Comparison of ENCODE assay signal across 14 mouse cellular contexts in genomic region chr4:130805746-130806145, GRCm38 (mm10). TPM values are rescaled to one million over a fixed set of nuclear protein-coding genes. Genes with fewer than 3 reads are reported as not detected.
A peak's percentile ranks its signal among the peaks of the same experiment; 100 is the strongest.
DNase-seq lines count a peak whose midpoint lies in the region; ATAC-seq and TF ChIP-seq lines count a peak whose summit lies in the region.
"Had no signal": no experiment of that assay in that cellular context is flagged by ENCODE, and none has a peak within 500 bp of the region (broad histone marks: within the 10 kb centered on the region; RNA-seq: fewer than 3 reads in every experiment).

No protein-coding gene starts in this region.

- H3K27me3 ChIP-seq in forebrain, embryonic 14.5 days (replicated peaks; ENCODE audit: control insufficient read depth, insufficient read depth, low read length): no peaks in the 10 kb centered on the region
- no peaks in the 10 kb centered on the region for H3K27me3 ChIP-seq in hindbrain, embryonic 13.5 days
- no peaks in the 10 kb centered on the region for H3K27me3 ChIP-seq in midbrain, embryonic 16.5 days (ENCODE audit: control insufficient read depth, insufficient read depth, low read depth, low read length)

- TF ChIP-seq CTCF in gastrocnemius, adult 2 months (IDR thresholded peaks at IDR 0.05): no peak

- no peaks in the 10 kb centered on the region for H3K9me3 ChIP-seq in forebrain, embryonic 14.5 days (replicated peaks; ENCODE audit: control insufficient read depth, low read length)
- H3K9me3 ChIP-seq in hindbrain, embryonic 13.5 days: no peaks in the 10 kb centered on the region
- H3K9me3 ChIP-seq in midbrain, embryonic 16.5 days (replicated peaks; ENCODE audit: control insufficient read depth, low read length, poor library complexity, severe bottlenecking): no peaks in the 10 kb centered on the region
- H3K9me3 ChIP-seq: limb, embryonic 10.5 days had no signal

- no peak overlapping the region for H3K4me3 ChIP-seq in gastrocnemius, adult 2 months
- no peak overlapping the region for H3K4me3 ChIP-seq in forebrain, embryonic 14.5 days (ENCODE audit: low read depth, low read length)
- H3K4me3 ChIP-seq in hindbrain, embryonic 13.5 days: no peak overlapping the region
- no peak overlapping the region for H3K4me3 ChIP-seq in midbrain, embryonic 16.5 days (ENCODE audit: low read depth, low read length)
- H3K4me3 ChIP-seq: erythroblast, embryonic 14.5 days; limb, embryonic 10.5 days; myocyte had no signal

- DNase-seq in gastrocnemius, adult 2 months: no peak
- DNase-seq in gastrocnemius, postnatal 4 days (ENCODE audit: low spot score in 2 of 2): no peak
- DNase-seq in forebrain, embryonic 14.5 days (ENCODE audit: low spot score): no peak
- DNase-seq in spleen, adult 18-20 months: no peak
- DNase-seq in kidney, postnatal 25 days: no peak
- DNase-seq: kidney, adult 8-10 months had no signal

- no peaks in the 10 kb centered on the region for H3K36me3 ChIP-seq in forebrain, embryonic 14.5 days (ENCODE audit: control insufficient read depth, insufficient read depth, low read length)
- H3K36me3 ChIP-seq in hindbrain, embryonic 13.5 days: no peaks in the 10 kb centered on the region
- no peaks in the 10 kb centered on the region for H3K36me3 ChIP-seq in midbrain, embryonic 16.5 days (ENCODE audit: control insufficient read depth, insufficient read depth, low read length)

- peak overlapping the region; percentile 13; the same call in 1 of the 2 replicates for H3K9ac ChIP-seq in forebrain, embryonic 14.5 days (ENCODE audit: low read length)
- no peak overlapping the region for H3K9ac ChIP-seq in hindbrain, embryonic 13.5 days
- H3K9ac ChIP-seq in midbrain, embryonic 16.5 days (ENCODE audit: low read depth, low read length): no peak overlapping the region; the same call in 1 of the 2 replicates
- H3K9ac ChIP-seq: liver, embryonic 14.5 days had no signal

- no peak for ATAC-seq in forebrain, embryonic 14.5 days
- no peak for ATAC-seq in hindbrain, embryonic 13.5 days (ENCODE audit: low FRiP score)
- ATAC-seq in midbrain, embryonic 16.5 days: no peak
- ATAC-seq in megakaryocyte-erythroid progenitor cell, adult 5-6 weeks (replicated peaks; ENCODE audit: low FRiP score, low TSS enrichment, poor library complexity, severe bottlenecking): no peak

- peak overlapping the region; percentile 48; the same call in 1 of the 2 replicates for H3K27ac ChIP-seq in gastrocnemius, adult 2 months
- peak overlapping the region; percentile 91 for H3K27ac ChIP-seq in forebrain, embryonic 14.5 days (ENCODE audit: low read depth, low read length)
- H3K27ac ChIP-seq in hindbrain, embryonic 13.5 days: peak overlapping the region; percentile 84; the same call in 1 of the 2 replicates
- peak overlapping the region; percentile 76 for H3K27ac ChIP-seq in midbrain, embryonic 16.5 days (ENCODE audit: low read length)
- H3K27ac ChIP-seq: liver, embryonic 14.5 days had no signal

- intact Hi-C loops in gastrocnemius, adult 2 months (cut with DNase I): no loop called here

- no peak overlapping the region for H3K4me2 ChIP-seq in forebrain, embryonic 14.5 days (ENCODE audit: low read length)
- no peak overlapping the region for H3K4me2 ChIP-seq in hindbrain, embryonic 13.5 days
- no peak overlapping the region for H3K4me2 ChIP-seq in midbrain, embryonic 16.5 days (ENCODE audit: low read length)
- H3K4me2 ChIP-seq: heart, embryonic 11.5 days had no signal

- H3K4me1 ChIP-seq in forebrain, embryonic 14.5 days (ENCODE audit: control insufficient read depth, insufficient read depth, low read length): peaks cover 39% of the 10 kb centered on the region
- peaks cover 76% of the 10 kb centered on the region for H3K4me1 ChIP-seq in hindbrain, embryonic 13.5 days (replicated peaks)
- H3K4me1 ChIP-seq in midbrain, embryonic 16.5 days (ENCODE audit: control insufficient read depth, insufficient read depth, low read length): peaks cover 48% of the 10 kb centered on the region

- 73% methylated on average over 7 of the region's 7 CpGs for WGBS in forebrain, embryonic 14.5 days
- WGBS in hindbrain, embryonic 13.5 days: 63% methylated on average over 7 of the region's 7 CpGs
- WGBS in midbrain, embryonic 16.5 days: 57% methylated on average over 7 of the region's 7 CpGs

RNA-seq across cellular contexts. Expression of gene Sdc3, which starts 13.4 kb away (rescaled TPM):
- 10 to 100 TPM in 1 of 2 experiments, 1 to 10 TPM in 1; 8.5 to 12.5 TPM for total RNA-seq in gastrocnemius, adult 2 months (2021)
- total RNA-seq in gastrocnemius, postnatal 4 days (2021): 10 to 100 TPM; 36.6 to 46.8 TPM
- 47.6 and 61.2 TPM in 2 replicates for polyA plus RNA-seq in forebrain, embryonic 14.5 days (2014; fragmentation: Nextera tagmentation; extraction: Ambion mirVana)
- polyA plus RNA-seq in hindbrain, embryonic 13.5 days (2015; fragmentation: Nextera tagmentation; extraction: Ambion mirVana): 71.3 and 76.9 TPM in 2 replicates
- 188 and 205 TPM in 2 replicates for polyA plus RNA-seq in midbrain, embryonic 16.5 days (2015; fragmentation: Nextera tagmentation; extraction: Ambion mirVana)
- total RNA-seq in megakaryocyte-erythroid progenitor cell, adult 5-6 weeks (2014; fragmentation: Nextera tagmentation): not detected in 2 replicates
- total RNA-seq in megakaryocyte-erythroid progenitor cell, adult 5-6 weeks (2017): 0.42 and 2.2 TPM in 2 replicates
